Mouse (Mus musculus) liver, postnatal 0 days (tissue): ENCODE data around the gene Col12a1.

Experiments used
- CTCF ChIP-seq: sonication (generic); IDR thresholded peaks from 2 replicates; pipeline ENCODE4 v1.5.1; 2016; ENCODE audit warnings: antibody characterized with exemption, low read depth
- EP300 ChIP-seq: IDR thresholded peaks from 2 replicates; pipeline ENCODE4 v1.6.1; 2016; ENCODE audit warnings: antibody characterized with exemption, low read depth, mild to moderate bottlenecking

DNA sequence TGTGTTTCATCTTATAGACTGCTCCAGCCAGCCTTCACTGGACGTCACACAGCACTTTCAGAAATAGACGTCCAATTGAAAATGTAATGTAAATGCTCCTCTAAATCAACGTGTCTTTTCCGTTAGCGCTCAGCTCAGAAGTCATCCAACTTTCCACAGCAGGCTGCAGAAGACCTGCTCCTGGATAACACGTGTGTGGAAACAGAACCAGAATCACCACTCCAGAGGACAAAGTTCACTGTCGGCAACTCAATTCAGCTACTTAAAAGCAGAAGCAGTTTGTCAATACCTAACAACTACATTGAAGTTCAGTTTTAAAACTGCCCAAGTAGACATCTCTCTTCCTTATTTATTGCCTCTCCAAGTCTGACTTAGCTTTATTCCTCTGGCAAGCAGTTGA, 29.3 kb downstream of the Col12a1 start:
- TF ChIP-seq EP300, result no peak
- TF ChIP-seq CTCF, result no peak
